Mouse (Mus musculus) heart, postnatal 0 days (tissue): ENCODE data around the gene Trim54. TPM values are rescaled to one million over a fixed set of nuclear protein-coding genes. Genes with fewer than 3 reads are reported as not detected.
A peak's percentile ranks its signal among the peaks of the same experiment; 100 is the strongest.

Experiments used
- ATAC-seq: fragments of 200-750 bp; cut with Nextera tagmentation; 2 replicates; pipeline ENCODE4 v1.8.0; 2017; ENCODE audit warnings: low read depth, moderate number of reproducible peaks, moderate library complexity; ENCODE audit not compliant: insufficient read depth
- DNase-seq: peaks from one replicate; pipeline ENCODE4 v3.0.0-alpha.2; 2016; ENCODE audit warnings: low spot score
- H3K27ac ChIP-seq: fragments of 300-500 bp; sonication (generic); 2 replicates; pipeline ENCODE4 v1.5.1; 2014; ENCODE audit warnings: low read depth, mild to moderate bottlenecking
- H3K27me3 ChIP-seq: fragments of 300-500 bp; sonication (generic); 2 replicates; pipeline ENCODE4 v1.6.1; 2014; ENCODE audit warnings: low read length, mixed read lengths; ENCODE audit not compliant: control insufficient read depth, insufficient read depth
- H3K36me3 ChIP-seq: fragments of 300-500 bp; sonication (generic); replicated peaks from 2 replicates; pipeline ENCODE4 v1.6.1; 2014; ENCODE audit warnings: low read length, mixed read lengths; ENCODE audit not compliant: control insufficient read depth, insufficient read depth
- H3K4me1 ChIP-seq: fragments of 300-500 bp; sonication (generic); 2 replicates; pipeline ENCODE4 v1.6.1; 2014; ENCODE audit warnings: antibody characterized with exemption; ENCODE audit not compliant: control insufficient read depth, insufficient read depth
- H3K4me2 ChIP-seq: fragments of 300-500 bp; sonication (generic); 2 replicates; pipeline ENCODE4 v1.6.1; 2014; ENCODE audit warnings: low read depth, mild to moderate bottlenecking, low read length, moderate library complexity
- H3K4me3 ChIP-seq: fragments of 300-500 bp; sonication (generic); 2 replicates; pipeline ENCODE4 v1.5.1; 2014; ENCODE audit warnings: low read depth, low read length
- H3K9ac ChIP-seq: fragments of 300-500 bp; sonication (generic); replicated peaks from 2 replicates; pipeline ENCODE4 v1.6.1; 2014; ENCODE audit warnings: low read depth, low read length, mixed read lengths
- H3K9me3 ChIP-seq: fragments of 300-500 bp; sonication (generic); replicated peaks from 2 replicates; pipeline ENCODE4 v1.6.1; 2016; ENCODE audit warnings: low read length; ENCODE audit not compliant: control insufficient read depth
- CTCF ChIP-seq: IDR thresholded peaks from 2 replicates; pipeline ENCODE4 v1.5.1; 2016; ENCODE audit warnings: antibody characterized with exemption, control low read depth, low read depth
- EP300 ChIP-seq: IDR thresholded peaks from 2 replicates; pipeline ENCODE4 v1.6.1; 2016; ENCODE audit warnings: antibody characterized with exemption, low read depth
- WGBS: fragments of 180-500 bp; shearing (Covaris S2); extraction: QIAGEN DNeasy Blood & Tissue Kit; methylation state at CpG from one replicate; pipeline ENCODE4 v1.1.7; 2014; 5-methylcytosine and 5-hydroxymethylcytosine counted together
- polyA plus RNA-seq: library from polyadenylated mRNA; unstranded; fragments of >200 nt; fragmentation: Nextera tagmentation; extraction: Ambion mirVana; gene quantifications from 2 replicates; pipeline ENCODE4 v1.2.1, GENCODE M21; 2015
- total RNA-seq: library from RNA; depleted of rRNA; stranded (reverse); fragments of >200 nt; gene quantifications from 2 replicates; pipeline ENCODE4 v1.2.3, GENCODE M21; 2014; ENCODE audit warnings: low replicate concordance

Trim54 gene
- total and polyA plus RNA-seq, 2 experiments from 2014 or later, result 4.2 to 16.5 TPM

DNA sequence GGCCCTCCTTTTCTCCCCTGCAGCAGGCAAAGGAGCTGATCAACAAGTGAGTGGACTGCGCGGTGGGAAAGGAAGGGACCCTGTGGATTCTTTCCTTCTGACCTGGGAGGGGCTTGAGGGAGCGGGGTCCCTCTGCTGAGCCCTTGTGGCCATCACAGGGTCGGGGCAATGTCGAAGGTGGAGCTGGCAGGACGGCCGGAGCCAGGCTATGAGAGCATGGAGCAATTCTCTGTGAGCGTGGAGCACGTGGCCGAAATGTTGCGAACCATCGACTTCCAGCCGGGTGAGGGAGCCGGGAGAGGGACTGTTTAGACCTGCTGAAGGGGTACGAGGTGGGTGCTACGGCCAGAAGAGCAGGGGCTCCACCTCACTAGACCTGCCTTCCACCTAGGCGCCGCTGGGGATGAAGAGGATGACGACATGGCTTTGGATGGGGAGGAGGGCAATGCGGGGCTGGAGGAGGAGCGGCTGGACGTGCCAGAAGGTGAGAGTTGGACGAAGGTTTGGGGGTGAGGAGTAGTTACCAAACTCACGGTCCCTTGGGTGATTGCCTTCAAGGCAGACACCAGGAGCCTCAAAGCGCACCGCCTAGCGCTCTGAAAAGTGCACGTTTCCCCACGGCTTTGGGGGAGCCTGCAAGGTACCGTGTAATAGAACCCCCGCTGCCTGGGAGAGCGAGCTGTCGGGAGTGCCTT lies 20.4 kb downstream of the Trim54 start:
- 0 out of 2 replicates have a peak overlapping the region, but pooled peaks have one; percentile 32 for H3K4me3 ChIP-seq
- peaks cover 8% of the 10 kb centered on the region for H3K36me3 ChIP-seq
- DNase-seq, result no peak
- H3K27me3 ChIP-seq, result peaks cover 52% of the 10 kb centered on the region
- no peak for ATAC-seq
- peaks cover 6% of the 10 kb centered on the region; the same call in 1 of the 2 replicates for H3K4me1 ChIP-seq
- TF ChIP-seq EP300, result no peak
- no peak for TF ChIP-seq CTCF
- 2% methylated on average over 33 of the region's 33 CpGs for WGBS
- peak overlapping the region; percentile 48; the same call in 1 of the 2 replicates for H3K4me2 ChIP-seq
- no peak overlapping the region for H3K9ac ChIP-seq
- no peaks in the 10 kb centered on the region for H3K9me3 ChIP-seq
- H3K27ac ChIP-seq, result no peak overlapping the region

DNA sequence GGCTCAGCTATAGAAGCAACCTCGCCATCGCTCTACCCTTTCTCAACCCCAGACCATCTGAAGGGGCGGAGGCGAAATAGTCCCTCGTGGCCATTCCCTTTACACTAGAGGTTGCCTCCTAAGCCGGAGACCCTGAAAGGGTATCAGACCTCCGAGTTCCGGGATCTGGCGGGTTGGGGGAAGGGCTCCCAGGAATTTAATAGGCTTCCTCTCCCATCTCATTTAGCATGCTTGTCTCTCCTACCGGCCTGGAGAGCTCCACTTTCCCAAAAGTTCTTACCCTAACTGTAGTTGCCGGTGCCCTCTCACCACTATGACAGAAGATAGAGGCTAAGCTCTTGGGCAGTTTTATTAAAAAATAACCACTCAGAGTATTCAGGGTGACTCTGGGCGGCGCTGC lies 21.1 kb downstream of the Trim54 start:
- H3K9ac ChIP-seq, result no peak overlapping the region
- 3% methylated on average over 13 of the region's 13 CpGs for WGBS
- peak overlapping the region; percentile 48 for H3K4me2 ChIP-seq
- ATAC-seq, result no peak
- peaks cover 52% of the 10 kb centered on the region for H3K27me3 ChIP-seq
- no peak for TF ChIP-seq CTCF
- no peak for TF ChIP-seq EP300
- peak overlapping the region; percentile 32 for H3K4me3 ChIP-seq
- no peak for DNase-seq
- H3K36me3 ChIP-seq, result peaks cover 10% of the 10 kb centered on the region
- no peak overlapping the region for H3K27ac ChIP-seq
- H3K9me3 ChIP-seq, result no peaks in the 10 kb centered on the region
- peaks cover 6% of the 10 kb centered on the region; the same call in 1 of the 2 replicates for H3K4me1 ChIP-seq

DNA sequence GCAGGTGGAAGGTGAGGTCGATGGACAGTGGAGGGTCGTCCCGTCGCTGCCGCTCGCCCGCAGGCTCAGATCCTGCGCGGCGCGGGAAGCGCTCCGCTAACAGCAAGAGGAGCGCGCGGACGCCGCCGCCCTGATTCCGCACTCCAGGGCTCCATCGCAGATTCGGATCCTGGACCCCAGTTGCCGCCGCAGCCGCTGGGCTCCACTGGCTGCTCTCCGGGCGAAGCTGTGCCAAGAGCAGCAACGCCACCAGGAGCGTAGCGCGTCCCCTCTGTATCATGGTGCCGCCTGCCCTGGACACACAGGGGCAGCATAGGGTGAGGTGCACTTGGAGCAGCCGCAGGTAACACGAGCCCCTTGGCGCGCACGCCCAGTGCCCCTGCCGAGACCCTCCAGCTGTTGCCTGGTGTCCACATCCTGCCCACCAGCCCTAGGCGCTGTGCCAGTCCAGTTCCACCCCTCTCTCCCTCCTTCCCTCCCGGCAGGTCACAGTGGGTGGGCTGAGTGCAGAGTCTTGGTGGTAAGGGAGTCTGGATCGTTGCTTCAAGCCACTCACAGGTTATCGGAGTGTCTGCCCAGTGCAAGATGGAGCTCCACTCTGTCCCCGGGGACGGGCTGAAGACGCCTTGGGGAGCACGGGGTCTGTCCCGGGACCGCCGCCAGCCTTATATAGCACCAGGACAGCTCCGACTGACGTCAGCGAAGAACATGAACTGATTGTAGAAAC lies 21.9 kb downstream of the Trim54 start, which contains the start of gene Ucn:
Ucn (minus strand) TSS at position 589 of the 727 bp plus-strand sequence.
- H3K4me1 ChIP-seq, result peaks cover 6% of the 10 kb centered on the region; the same call in 1 of the 2 replicates
- TF ChIP-seq CTCF (no peak), EP300 (no peak)
- ATAC-seq, result peak; percentile 37; the same call in 1 of the 2 replicates
- H3K4me3 ChIP-seq, result peak within 1 kb of the TSS; percentile 32
- no peaks in the 10 kb centered on the region for H3K9me3 ChIP-seq
- peak within 1 kb of the TSS; percentile 48 for H3K4me2 ChIP-seq
- H3K27ac ChIP-seq, result no peak within 1 kb of the TSS
- peaks cover 52% of the 10 kb centered on the region for H3K27me3 ChIP-seq
- under 1% methylated on average over 52 of the region's 52 CpGs for WGBS
- peaks cover 13% of the 10 kb centered on the region for H3K36me3 ChIP-seq
- no peak within 1 kb of the TSS for H3K9ac ChIP-seq
- DNase-seq, result no peak

DNA sequence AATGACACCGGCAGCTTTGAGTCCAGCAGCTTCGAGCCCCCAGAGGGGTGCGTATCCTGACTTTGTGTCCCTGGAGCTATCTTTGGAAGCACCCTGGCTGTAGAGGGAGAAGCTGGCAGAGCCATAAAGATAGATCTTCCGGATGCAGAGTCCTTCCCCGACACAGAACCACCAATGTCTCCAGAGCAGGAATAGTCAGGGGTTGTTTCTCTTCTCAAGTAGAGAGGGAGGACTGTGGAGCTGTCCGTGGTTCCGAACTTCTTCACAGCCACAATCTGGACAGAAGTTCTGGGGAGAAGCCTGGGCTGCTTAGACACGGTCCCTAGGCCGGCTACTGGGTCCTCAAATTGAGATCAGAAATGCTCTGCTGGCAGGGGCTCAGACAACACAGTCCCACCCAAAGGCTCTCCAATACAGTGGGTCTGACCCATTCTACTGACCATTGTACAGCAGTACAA lies 22.5 kb downstream of the Trim54 start:
- Histone ChIP-seq H3K36me3 (peaks cover 17% of the 10 kb centered on the region), H3K4me1 (peaks cover 6% of the 10 kb centered on the region; the same call in 1 of the 2 replicates), H3K9ac (no peak overlapping the region), H3K4me3 (peak overlapping the region; percentile 32), H3K4me2 (peak overlapping the region; percentile 48), H3K27me3 (peaks cover 52% of the 10 kb centered on the region), H3K9me3 (no peaks in the 10 kb centered on the region), H3K27ac (no peak overlapping the region)
- peak; percentile 24; the same call in 1 of the 2 replicates for ATAC-seq
- TF ChIP-seq EP300 (no peak), CTCF (no peak)
- DNase-seq, result peak; percentile 22
- WGBS, result 9% methylated on average over 9 of the region's 9 CpGs

DNA sequence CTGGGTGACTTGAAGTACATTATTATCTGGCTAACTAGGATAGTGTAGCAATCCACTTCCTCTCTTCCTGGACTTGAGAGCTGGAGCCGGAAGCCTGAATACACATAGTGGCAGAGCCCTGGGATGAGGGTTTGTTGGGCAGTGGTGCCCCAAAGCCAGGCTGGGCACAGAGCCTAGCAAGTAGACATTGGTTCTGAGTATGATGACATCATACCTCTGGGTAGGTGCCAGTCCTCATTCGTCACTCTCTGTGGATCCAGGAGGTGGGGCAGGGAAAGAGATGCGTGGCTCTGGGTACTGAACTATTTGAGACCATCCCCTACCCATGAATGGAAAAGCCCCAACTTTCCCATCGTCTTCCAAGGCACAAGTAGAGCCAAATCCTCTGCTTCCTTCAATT lies 33.3 kb downstream of the Trim54 start:
- H3K9me3 ChIP-seq, result no peaks in the 10 kb centered on the region
- ATAC-seq, result no peak
- H3K9ac ChIP-seq, result no peak overlapping the region
- TF ChIP-seq CTCF (no peak), EP300 (no peak)
- 56% methylated on average over 4 of the region's 4 CpGs for WGBS
- H3K27me3 ChIP-seq, result no peaks in the 10 kb centered on the region
- no peak overlapping the region for H3K4me3 ChIP-seq
- no peak overlapping the region for H3K27ac ChIP-seq
- no peak overlapping the region for H3K4me2 ChIP-seq
- no peak for DNase-seq
- peaks cover 6% of the 10 kb centered on the region for H3K4me1 ChIP-seq
- peaks cover 21% of the 10 kb centered on the region for H3K36me3 ChIP-seq
